Mouse (Mus musculus) urinary bladder, adult 18-20 months (tissue): Measurements from ENCODE around the gene Ppp2ca.
"Not testable (repeated sequence)": the region's sequence is repeated elsewhere in the genome, so short reads cannot be mapped to it uniquely, and the experiment has no call there.

ENCODE experiments used
- DNase-seq, 2 experiments: peaks; one replicate each; pipeline ENCODE4 v3.0.0; 2022; ENCODE audit warnings: low spot score in 2 of 2, mixed read lengths in 2 of 2

Ppp2ca gene

DNA sequence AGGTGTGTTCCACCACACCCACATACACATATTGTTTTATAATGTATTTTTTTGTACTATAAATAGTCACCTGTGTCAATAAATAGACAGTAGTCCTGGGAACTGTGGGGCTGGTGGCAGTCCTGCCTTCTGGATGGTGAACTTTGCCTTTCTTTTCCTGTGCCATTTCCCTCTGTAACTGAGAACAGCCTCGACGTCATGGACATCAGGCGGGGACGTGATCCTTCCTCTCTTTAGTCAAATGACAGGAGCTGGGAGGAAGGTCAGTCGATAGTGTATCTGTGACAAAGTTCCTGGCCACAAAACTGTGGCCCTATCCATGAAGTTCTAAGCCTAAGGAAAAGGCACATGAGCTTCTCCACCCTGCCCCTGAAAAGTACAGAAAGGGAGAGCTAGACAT, 3.9 kb upstream of the Ppp2ca start:
- no peak for DNase-seq

DNA sequence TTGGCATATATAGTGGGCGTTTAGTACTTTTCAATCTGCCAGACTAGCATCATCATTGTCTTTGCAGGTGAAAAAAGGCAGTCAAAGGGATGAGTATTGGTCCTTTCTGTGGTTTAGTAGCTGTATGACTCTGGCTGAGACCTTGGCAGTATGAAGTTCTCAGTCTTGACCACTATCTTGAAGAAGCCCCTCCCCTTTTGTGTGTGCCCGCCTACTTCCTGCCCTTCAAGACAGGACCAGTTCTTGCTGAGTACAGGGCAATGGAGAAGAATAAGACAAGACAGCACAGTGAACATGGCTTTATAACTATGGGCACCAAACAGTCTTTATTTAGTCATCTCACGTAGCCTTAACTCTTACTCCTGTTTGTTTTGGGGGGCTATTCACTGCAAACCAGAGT, 1.5 kb upstream of the Ppp2ca start:
- DNase-seq, result no peak

DNA sequence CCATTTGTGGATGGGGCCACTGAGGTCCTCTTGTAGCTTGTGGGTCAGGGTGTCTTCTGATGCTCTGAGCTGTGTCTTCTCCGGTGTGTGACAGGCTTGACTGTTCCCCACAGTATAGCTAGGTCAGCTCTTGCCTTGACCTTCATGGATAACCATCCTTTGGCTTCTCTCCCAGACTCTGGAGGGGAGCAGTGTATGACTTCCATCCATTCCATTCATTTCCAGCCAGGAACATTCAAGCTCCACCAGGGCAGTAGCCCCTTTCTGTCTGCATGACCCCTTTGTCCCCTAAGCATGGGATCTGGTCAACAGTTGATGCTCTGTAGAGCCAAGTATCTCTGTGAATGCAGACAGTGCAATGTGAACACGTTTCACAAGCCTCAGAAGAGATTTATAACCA, 885 bp upstream of the Ppp2ca start:
- no peak for DNase-seq

DNA sequence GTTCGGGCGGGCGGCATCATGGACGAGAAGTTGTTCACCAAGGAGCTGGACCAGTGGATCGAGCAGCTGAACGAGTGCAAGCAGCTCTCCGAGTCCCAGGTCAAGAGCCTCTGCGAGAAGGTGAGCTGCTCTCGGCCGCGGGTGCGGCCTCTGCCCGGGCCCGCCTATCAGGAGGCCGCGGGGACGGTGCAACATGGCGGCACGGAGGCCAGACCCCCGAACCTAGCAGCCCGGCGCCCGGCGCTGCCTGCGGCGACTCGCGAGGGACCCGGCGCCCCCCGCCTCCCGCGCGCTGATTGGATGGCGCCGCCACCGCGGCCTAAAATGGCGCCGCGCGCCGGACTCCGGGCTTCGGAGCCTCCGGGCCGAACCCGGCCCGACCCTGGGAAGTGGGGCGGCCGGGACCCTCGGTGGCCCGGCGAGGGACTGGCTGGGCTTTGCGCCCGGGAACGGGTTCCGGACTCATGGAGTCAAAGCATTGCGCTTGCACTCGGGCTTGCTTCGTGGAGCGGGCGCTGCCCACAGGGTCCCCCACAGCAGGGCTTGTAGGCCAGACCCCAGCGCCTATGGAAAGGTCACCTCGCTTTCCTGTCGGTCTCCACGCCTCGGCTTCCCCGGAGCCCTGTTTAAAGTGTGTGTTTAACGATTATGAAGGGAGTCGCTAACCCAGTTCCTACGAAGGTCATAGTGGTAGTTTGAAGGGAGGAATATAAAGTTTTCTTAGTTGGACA, 715 bp downstream of the Ppp2ca start:
- peak; percentile 33 to 61 for DNase-seq

DNA sequence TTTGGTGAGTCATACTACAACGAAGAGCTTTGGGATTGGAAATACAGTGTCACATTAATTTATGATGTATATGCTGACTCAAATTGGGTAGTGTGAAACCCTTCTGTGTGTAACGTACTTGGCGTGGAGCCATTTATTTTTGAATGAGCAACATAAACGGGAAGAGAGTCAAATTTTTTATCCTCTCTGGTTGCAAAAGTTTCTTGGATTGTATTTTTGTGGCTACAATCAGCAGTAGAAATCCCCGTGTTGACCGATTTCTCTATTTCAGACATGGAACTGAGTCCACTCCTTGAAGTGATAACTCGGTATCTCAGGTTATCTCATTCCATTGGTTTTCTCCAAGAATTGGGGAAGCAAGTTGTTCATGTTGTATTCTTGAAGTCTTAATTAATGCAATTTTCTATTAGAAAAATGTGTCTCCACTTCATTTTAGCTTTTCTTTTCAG, 1.3 kb downstream of the Ppp2ca start:
- no peak for DNase-seq

DNA sequence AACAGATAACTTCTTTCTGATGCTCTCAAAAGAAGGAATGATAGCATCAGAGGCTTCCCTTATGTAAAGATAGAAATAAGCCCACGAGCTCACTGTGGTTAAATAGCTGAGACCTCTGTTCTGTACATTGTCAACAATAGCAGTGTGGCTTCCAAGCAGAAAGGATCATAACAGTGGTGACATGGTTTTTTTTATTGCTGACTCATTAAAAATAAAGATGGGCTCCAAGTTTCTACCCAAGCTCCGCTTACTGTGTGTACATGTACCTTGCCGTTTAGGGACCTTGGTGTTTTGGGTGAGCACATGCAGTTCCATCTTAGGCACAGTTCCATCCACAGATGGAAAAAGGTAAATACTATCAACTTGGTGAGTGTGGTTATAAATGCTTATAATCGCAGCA, 4.5 kb downstream of the Ppp2ca start:
- DNase-seq, result no peak

DNA sequence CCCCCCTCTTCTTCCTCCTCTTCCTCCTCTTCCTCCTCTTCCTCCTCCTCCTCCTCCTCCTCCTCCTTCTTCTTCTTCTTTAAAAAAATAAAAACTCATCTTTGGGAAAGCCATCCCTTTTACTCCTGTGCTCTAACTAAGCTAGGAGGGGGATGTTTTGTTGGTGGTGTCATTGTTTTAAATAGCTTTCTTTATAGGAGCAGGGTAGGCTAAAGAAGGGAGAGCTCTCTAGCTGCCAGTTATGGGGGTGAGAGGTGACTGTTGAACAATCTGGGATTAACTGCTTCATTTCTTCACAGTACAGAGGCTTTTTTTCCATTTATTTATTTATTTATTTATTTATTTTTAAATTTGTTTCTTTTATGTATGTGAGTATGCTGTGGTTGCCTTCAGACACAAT, 7.0 kb downstream of the Ppp2ca start:
- no peak for DNase-seq

DNA sequence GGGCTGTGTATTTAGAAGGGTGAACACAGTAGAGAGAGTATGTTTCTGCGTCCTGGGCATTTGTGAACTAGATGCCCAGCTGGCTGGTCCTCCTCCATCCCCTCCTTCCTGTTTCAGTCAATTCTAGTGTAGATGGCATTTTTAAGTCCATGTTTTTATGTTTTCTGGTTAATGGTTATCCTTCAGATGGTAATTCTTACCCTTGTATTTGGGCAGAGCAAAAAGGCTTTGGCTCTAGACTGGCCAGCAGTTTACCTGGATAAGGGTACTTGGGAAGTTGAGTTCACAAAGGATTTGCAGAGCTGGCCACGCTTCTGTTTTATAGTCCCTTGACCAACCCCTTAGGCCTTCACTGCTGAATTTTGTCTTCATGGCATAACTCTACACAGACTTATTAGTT, 7.6 kb downstream of the Ppp2ca start:
- no peak for DNase-seq

DNA sequence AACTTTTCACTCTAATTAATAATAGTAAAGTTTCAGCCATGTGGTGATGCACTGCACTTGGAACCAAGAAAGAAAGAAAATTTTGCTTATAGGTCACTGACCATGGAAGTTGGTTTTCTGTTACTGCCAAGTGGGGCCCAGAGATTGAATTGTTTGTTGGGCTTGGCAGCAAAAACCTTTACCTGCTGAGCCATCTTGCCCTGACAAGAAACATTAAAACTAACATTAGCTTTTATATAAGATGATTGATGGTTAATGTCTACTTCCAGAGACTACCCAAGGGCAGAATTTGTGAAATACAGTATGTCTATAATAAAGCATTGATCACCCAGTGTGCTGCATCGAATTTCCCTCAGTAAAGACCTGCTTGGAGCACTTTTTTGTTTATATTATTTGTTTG, 8.0 kb downstream of the Ppp2ca start:
- no peak for DNase-seq

DNA sequence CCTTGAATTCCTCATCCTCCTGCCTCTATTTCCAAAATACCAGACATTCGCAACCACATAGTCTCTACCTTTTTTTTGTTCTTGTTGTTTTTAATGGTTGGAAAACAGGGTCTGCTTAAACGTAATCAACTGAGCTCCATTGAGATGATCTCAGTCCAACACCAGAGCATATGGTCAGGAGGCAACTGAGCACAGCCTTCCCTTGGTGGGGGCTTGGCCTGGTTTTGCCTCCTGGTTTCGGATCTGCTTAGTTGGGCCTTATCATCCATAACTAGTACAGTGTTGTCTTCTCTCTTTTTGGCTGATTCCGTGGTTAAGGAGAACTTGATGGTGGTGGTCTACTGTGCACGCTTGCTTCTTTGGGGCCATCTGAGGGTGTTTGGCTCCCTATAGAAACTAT, 10.3 kb downstream of the Ppp2ca start:
- DNase-seq, result no peak

DNA sequence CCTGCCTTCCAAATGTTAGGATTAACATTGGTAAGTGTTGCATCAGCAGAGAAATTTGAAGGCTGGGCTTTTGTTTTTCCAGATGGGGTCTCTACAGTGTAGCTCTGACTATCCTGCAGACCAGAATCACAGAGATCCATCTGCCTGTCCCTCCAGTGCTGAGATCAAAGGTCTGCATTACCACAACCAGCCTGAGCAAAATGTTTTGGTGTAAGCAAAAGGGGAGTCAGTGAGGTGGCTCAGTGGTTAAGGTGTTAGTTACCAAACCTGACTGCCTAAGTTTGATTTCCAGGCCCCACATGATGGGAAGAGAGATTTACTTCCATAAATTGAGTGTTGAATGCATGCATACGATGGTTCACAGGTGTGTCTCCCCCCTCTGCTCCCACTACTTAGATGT, 10.9 kb downstream of the Ppp2ca start:
- DNase-seq, result no peak

DNA sequence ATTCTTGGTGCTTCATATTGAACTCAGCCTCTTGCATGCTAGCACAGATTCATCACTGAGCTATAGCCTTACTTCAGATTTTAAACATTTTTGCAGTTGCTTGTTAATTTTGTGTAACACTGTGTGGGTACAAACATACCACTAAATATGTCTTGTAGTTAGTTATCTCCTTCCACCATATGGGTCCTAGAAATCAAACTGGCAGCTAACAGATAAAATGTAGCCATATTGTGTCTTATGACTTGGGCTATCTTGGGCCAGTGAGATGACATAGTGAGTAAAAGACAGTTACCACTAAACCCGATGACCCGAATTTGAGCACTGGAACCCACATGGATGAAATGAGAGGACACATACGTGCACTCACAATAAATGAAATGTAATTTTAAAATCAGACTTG, 17.0 kb downstream of the Ppp2ca start:
- DNase-seq, result no peak

DNA sequence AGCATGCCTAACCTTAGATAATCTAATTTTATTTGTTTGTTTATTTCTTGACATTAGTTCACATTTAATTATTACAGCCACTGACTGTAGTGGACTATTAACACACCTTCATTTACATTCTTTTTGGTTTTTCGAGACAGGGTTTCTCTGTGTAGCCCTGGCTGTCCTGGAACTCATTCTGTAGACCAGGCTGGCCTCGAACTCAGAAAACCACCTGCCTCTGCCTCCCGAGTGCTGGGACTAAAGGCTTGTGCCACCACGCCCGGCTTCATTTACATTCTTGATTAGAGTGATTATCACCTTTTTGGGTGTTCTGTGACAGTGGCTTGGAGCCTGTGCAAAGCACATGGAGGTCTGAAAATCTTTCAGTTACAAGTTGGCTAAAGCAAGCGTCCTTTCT, 17.6 kb downstream of the Ppp2ca start:
- DNase-seq, result not testable (repeated sequence)

DNA sequence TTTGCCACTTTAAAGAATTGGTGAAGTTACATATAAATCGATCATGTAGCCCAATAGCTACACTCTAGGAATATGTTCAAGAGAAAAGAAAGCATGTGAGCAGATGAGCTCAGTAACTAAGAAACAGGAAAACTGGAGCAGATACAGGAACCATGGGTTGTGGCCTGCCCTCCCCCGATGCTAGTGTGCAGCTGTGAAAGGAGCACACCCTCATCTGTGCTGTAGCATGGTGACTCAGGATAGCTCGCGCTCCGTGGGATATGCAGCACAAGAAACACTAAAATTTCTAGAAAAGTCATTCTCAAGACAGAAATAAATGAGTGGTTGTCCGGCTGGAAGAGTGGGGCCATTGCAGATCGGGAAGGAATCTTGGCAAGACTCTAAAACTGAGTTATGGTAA, 18.7 kb downstream of the Ppp2ca start:
- DNase-seq, result no peak

DNA sequence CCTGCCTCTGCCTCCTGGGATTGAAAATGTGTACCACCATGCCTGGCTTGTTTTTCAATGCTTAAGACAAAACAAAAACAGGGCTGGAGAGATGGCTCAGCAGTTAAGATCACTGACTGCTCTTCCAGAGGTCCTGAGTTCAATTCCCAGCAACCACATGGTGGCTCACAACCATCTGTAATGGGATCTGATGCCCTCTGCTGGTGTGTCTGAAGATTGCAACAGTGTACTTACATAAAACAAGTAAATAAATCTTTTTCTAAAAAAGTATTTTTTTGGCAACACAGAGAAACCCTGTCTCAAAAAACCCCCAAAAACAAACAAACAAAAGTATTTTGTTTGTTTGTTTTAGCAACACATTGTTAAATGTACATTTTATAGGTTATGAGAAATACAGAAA, 21.9 kb downstream of the Ppp2ca start:
- DNase-seq, result not testable (repeated sequence)

DNA sequence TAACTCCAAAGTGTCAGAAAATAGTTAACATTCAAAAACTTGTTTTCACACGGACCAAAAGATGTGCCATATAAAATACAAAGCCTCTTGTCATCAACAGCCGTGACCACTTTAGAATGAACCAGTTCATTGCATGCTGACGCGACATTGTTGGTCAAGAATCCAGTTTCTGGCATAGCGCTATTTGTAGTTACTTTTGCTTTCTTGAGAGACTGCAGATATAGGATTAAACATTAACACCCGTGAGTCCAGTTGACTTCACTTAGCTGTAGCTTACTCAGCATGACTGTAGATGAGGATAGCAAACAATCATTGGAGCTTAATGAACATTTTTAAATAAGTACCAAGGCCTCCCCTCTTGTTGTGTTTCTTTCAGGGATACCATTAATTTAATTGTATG, 23.6 kb downstream of the Ppp2ca start:
- DNase-seq, result no peak

DNA sequence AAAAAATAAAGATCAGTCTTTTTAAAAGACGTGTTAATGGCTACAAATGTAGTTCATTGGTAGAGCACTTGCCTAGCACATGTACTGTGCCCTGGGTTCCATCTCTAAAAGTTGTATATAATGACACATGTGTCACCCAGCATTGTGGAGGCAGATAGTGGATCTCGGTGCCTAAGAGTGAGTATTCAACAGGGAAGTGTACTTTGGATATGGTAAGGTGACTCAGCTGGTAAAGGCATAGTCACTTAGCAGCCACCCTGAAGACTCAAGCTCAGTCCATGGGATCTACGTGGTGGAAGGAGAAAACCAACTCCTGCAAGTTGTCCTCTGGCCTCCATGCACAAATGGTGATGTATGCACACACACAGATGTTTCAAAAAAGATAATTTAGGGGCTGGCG, 26.0 kb downstream of the Ppp2ca start:
- no peak for DNase-seq

DNA sequence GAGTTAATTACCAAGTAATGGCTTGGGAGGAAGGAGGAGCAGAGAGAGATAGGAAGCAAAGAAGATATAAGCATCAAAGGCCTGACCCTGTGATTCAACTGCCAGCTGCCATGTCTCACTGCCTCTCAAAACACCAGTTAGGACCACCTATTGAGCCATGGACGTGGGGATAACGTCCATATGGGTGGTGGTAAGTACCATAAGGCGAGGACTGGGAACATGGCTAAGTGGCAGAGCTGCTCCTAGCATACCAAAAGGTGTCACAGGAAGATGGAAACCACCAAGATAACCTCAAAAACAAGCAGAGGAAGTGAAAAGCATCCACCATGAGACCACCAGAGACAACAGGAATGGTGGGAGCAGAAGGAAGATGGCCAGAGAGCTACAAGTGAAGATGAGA, 28.7 kb downstream of the Ppp2ca start:
- no peak for DNase-seq

DNA sequence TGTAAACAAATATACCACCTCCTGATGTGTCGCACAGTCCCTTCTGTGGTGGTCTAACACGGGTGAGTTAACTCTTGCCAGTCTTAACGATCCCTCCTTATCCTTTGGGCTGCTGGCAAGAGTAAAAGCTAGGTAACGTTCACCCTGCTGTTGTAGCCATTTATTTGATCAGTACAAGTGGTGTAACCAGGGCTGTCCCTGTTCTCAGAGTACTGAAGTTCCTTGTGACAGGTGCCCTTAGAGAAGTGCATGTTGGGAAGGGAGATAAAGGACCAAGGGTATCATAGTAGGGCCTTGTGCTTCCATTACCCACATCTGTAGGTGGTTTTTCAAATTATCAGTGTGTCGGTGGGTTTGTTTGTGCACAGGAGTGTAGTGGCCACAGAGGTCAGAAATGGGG, 29.3 kb downstream of the Ppp2ca start:
- DNase-seq, result no peak

DNA sequence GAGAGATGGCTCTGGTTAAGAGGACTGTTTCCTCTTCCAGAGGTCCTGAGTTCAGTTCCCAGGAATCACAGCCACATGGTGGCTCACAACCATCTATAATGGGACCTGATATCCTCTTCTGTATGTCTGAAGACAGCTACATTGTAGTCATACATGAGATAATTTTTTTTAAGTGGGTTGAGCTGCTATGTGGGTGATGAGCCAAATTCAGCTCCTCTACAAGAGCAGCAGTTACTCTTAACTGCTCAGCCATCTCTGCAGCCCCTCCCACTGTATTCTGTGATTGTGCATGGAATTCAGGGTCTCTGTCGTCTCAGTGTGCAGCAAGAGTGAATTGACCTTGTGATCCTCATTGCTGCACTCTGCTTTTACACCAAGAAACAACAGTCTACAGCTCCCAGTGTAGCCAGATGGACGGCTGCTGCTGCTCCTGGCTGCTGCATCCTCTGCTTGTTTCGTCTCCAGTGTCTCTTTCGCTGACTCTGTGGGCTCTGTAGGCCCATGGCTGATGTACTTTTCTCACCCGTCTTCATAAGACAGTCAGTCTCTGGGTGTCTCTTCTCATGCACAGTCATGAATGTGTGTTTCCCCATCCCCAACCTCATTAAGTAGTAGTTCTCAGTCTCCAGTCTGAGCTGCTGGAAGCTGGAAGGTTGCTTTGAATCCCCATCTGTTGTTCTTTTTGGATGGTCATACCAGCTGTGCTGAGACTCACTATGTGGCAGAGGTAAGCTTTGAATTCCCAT, 30.0 kb downstream of the Ppp2ca start:
- no peak for DNase-seq

DNA sequence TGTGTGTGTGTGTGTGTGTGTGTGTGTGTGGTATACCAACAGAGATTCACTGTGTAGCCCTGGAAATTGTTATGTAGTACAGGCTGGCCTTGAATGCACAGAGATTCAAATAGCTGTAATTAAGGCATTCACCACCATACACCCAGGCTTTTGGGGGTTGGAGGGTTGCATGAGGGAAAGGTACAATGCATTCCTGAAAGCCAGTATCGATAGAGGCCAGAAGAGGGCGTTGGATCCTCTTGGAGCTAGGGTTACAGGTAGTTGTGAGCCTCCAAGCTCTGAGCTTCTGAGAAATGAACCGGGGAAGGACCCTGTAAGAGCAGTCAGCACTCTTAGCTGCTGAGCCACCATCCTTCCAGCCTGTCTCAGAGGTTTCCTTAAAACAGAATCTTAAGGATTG, 30.7 kb downstream of the Ppp2ca start:
- no peak for DNase-seq

DNA sequence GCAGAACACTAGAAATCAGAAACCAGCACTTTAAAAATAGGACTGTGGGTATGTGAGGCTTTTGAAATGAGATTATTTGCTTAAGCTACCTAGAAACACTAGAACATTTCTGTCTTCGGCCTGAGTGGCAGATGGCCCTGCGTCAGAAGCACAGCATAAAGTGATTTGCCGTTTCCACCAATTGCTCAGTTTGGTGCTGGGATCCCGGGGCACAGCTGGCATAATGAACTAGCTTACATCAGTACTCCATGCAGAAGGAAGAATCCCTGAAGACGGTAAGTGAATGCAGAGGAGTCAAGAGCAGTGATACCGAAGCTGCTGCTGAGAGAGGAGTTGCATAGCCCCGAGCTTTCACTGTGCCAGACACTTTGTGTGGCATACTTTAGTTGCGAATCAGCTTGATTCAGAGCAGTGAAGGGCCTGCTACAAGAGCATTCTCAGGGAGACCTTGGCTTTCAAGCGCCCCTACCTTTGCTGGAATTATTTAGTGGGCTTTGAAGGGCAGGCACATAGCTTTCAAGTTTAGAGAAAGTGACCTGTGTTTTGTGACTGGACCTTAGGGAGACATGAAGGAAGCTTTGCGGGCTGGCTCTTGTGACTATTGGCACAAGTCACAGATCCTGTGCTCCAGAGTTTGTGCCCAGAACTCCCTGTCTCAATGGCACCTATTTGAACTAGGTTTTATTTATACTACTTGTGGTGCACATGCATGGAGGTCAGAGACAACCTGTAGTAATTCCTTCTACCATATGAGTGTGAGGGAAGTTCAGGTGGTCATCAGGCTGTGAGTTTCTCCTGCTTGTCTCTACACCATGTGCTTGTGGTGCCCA, 31.4 kb downstream of the Ppp2ca start:
- no peak for DNase-seq
